Mouse (Mus musculus) embryo, embryonic 10 days (tissue): ENCODE results near the gene Mecom.

ENCODE experiments used
- DNase-seq: peaks from one replicate; pipeline ENCODE4 v3.0.0-alpha.2; 2015; ENCODE audit warnings: low spot score

The Mecom gene

GRCm38 (mm10) chr3:30353878-30354727, 193.7 kb downstream of the Mecom start:
- peak; percentile 46 for DNase-seq

- peak; percentile 49 for DNase-seq
These were observed 198.5 kb downstream of the Mecom start for GRCm38 (mm10) chr3:30349279-30349678.

GRCm38 (mm10) chr3:30344151-30344550, 203.7 kb downstream of the Mecom start:
- DNase-seq = no peak

GRCm38 (mm10) chr3:30332337-30332736, 215.5 kb downstream of the Mecom start:
- no peak for DNase-seq

GRCm38 (mm10) chr3:30330476-30330875, 217.3 kb downstream of the Mecom start:
- DNase-seq = no peak

GRCm38 (mm10) chr3:30330021-30330420, 217.8 kb downstream of the Mecom start:
- no peak for DNase-seq

GRCm38 (mm10) chr3:30314955-30315354, 232.9 kb downstream of the Mecom start:
- no peak for DNase-seq

GRCm38 (mm10) chr3:30308081-30308480, 239.7 kb downstream of the Mecom start:
- DNase-seq = peak; percentile 67

GRCm38 (mm10) chr3:30307601-30308000, 240.2 kb downstream of the Mecom start:
- DNase-seq = no peak

- no peak for DNase-seq
These were observed 241.7 kb downstream of the Mecom start for GRCm38 (mm10) chr3:30306080-30306479.

- no peak for DNase-seq
These were observed 248.3 kb downstream of the Mecom start for GRCm38 (mm10) chr3:30299460-30299859.

- DNase-seq = no peak
These were observed 253.4 kb downstream of the Mecom start for GRCm38 (mm10) chr3:30294433-30294832.

- peak; percentile 19 for DNase-seq
These were observed 261.3 kb downstream of the Mecom start for GRCm38 (mm10) chr3:30286529-30286928.

- no peak for DNase-seq
These were observed 263.7 kb downstream of the Mecom start for GRCm38 (mm10) chr3:30284094-30284493.

- no peak for DNase-seq
These were observed 264.2 kb downstream of the Mecom start for GRCm38 (mm10) chr3:30283562-30283961.

- DNase-seq = no peak
These were observed 270.2 kb downstream of the Mecom start for GRCm38 (mm10) chr3:30277569-30277968.

GRCm38 (mm10) chr3:30276099-30276498, 271.7 kb downstream of the Mecom start:
- DNase-seq = no peak

GRCm38 (mm10) chr3:30269253-30269652, 278.6 kb downstream of the Mecom start:
- no peak for DNase-seq

GRCm38 (mm10) chr3:30260945-30261344, 286.9 kb downstream of the Mecom start:
- no peak for DNase-seq

GRCm38 (mm10) chr3:30258421-30258820, 289.4 kb downstream of the Mecom start:
- peak; percentile 46 for DNase-seq

- DNase-seq = no peak
These were observed 290.0 kb downstream of the Mecom start for GRCm38 (mm10) chr3:30257776-30258175.

- no peak for DNase-seq
These were observed 290.9 kb downstream of the Mecom start for GRCm38 (mm10) chr3:30256896-30257295.

GRCm38 (mm10) chr3:30255828-30256227, 292.0 kb downstream of the Mecom start:
- DNase-seq = no peak

- peak; percentile 57 for DNase-seq
These were observed 293.4 kb downstream of the Mecom start for GRCm38 (mm10) chr3:30254451-30254850.
